Mouse (Mus musculus): Measurements from ENCODE around the gene Gm17482. TPM values are rescaled to one million over a fixed set of nuclear protein-coding genes. Genes with fewer than 3 reads are reported as not detected.

Gm17482 gene
- polyA plus RNA-seq, 1 experiment = not detected

DNA sequence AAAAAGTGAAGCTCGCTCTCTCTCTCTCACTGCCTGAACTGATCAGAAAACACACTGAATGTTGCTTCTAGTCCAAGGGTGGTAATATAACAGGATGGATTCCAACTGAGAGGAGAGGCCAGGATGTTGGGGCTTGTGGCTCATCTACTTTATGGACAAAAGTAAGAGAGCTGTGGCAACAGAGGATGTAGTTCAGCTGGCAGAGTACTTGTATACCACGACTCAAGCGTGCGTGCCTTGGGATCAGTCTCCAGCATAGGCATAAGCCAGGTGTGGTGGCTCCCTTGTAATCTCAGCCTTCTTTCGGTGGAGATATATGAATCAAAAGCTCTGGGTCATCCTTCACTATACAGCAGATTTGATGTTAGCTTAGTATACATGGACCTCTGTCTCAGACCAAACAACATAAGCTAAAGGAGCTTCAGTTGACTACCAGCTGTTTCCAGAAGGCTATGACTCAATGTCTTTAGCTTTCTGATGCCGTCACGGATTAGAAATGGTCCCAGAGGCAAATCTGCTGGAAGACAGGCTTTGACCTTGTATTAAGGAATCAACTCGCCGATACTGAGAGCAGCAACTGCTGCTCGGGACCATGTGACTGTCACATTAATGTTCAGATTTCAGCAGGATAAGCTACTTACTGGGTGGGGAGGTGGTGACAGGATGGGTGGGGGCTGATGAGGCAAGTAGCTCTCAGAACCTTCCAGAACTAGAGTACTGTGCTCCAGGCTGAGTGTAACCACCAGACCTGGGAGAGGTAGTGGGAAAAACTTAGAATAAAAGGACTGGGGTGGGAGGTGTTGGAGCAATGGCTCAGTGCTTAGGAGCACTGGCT lies 41.6 kb downstream of the Gm17482 start:
- H3K27ac ChIP-seq (ENCODE audit: insufficient read depth, low read depth, low read length) = no peak overlapping the region
- peaks cover 28% of the 10 kb centered on the region for H3K4me1 ChIP-seq (ENCODE audit: control insufficient read depth, insufficient read depth, low read length)
- no peak for TF ChIP-seq POLR2A (IDR thresholded peaks at IDR 0.05; ENCODE audit: borderline replicate concordance, low read depth, low read length)
- TF ChIP-seq CTCF (IDR thresholded peaks at IDR 0.05; ENCODE audit: low read depth, low read length) = no peak
- no peak overlapping the region for H3K4me3 ChIP-seq (ENCODE audit: insufficient read depth, low read length)

DNA sequence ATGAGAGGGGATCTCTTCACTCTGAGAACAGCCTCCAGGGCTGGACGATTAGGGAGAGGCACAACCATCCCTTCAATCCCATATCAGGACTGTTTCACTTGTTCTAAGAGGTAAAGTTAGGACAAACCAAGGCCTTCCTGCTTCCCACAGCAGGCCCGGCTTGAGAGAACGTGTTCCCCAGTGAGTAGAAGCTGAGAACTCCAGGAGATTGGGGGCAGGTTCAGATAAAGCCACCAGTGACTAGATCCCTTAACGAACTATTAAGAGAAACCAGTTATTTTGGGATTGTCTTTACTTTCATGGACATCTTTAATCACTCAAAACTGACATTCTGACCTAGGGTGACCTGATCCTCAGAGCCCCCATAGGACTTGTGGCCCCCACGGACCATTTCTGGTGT lies 42.4 kb downstream of the Gm17482 start:
- H3K4me3 ChIP-seq (ENCODE audit: insufficient read depth, low read length) = no peak overlapping the region
- no peak overlapping the region for H3K27ac ChIP-seq (ENCODE audit: insufficient read depth, low read depth, low read length)
- no peak for TF ChIP-seq CTCF (IDR thresholded peaks at IDR 0.05; ENCODE audit: low read depth, low read length)
- no peak for TF ChIP-seq POLR2A (IDR thresholded peaks at IDR 0.05; ENCODE audit: borderline replicate concordance, low read depth, low read length)
- peaks cover 28% of the 10 kb centered on the region for H3K4me1 ChIP-seq (ENCODE audit: control insufficient read depth, insufficient read depth, low read length)

DNA sequence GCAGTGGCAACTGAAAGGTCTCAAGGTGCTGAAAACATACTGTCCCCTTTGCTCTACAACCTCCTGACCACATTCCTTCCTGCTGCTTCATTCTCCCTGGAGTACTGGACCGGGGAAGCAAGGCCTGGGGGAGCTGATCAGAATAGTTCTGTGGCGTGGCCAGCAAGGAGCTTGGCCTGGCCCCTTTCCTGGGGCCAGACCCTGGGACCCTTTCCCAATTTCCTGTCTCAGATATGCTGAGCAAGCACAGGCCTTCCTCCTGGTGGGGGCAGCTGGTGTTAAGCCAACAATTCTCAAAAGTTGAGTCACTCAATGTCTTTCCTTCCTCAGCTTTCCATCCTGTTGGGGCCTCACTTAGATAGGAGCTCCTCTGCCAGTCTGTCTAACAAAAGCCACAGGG lies 42.9 kb downstream of the Gm17482 start:
- H3K4me1 ChIP-seq (ENCODE audit: control insufficient read depth, insufficient read depth, low read length) = peaks cover 28% of the 10 kb centered on the region
- no peak overlapping the region for H3K27ac ChIP-seq (ENCODE audit: insufficient read depth, low read depth, low read length)
- TF ChIP-seq POLR2A (IDR thresholded peaks at IDR 0.05; ENCODE audit: borderline replicate concordance, low read depth, low read length) (no peak), CTCF (IDR thresholded peaks at IDR 0.05; ENCODE audit: low read depth, low read length) (no peak)
- no peak overlapping the region for H3K4me3 ChIP-seq (ENCODE audit: insufficient read depth, low read length)

DNA sequence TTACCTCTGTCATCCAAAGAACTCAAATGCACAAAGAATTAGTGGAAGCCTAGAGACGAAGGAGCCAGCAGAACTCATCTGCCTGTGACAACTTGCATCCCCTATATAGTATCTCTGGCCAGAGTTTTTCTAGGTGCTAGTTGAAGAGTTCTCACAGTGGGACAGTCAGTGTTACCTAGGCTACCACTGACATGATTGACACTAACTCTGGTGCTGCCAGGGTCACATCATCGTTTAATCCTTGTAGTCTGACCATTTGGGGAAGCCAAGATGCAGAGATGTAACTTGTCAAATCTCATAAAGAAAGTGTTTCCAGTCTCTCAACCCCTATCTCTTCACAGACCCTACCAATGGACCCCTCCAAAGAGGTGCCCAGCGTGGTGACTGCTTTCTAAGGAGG lies 44.2 kb downstream of the Gm17482 start:
- no peak overlapping the region for H3K4me3 ChIP-seq (ENCODE audit: insufficient read depth, low read length)
- peaks cover 28% of the 10 kb centered on the region for H3K4me1 ChIP-seq (ENCODE audit: control insufficient read depth, insufficient read depth, low read length)
- no peak overlapping the region for H3K27ac ChIP-seq (ENCODE audit: insufficient read depth, low read depth, low read length)
- TF ChIP-seq POLR2A (IDR thresholded peaks at IDR 0.05; ENCODE audit: borderline replicate concordance, low read depth, low read length) (no peak), CTCF (IDR thresholded peaks at IDR 0.05; ENCODE audit: low read depth, low read length) (no peak)

DNA sequence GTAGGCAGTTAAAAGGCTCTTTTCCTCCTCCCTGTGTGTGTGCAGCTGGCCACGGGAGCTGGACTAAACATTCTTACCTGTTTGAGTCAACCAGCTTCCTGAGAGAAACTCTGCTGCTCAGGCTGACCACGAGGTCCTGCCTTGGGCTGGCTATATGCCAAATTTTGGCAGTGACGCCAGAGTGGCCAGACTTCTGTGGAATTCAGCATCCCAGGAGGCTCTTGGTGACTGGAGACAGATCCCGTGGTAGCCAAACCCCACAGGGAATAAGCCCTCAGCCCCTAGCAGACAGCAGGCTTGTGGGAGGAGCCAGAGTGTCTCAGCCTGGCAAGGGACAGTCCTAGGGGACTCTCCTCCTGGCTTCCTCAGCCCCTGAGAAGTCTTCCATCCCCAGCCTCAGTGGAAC lies 44.7 kb downstream of the Gm17482 start:
- H3K4me1 ChIP-seq (ENCODE audit: control insufficient read depth, insufficient read depth, low read length) = peaks cover 28% of the 10 kb centered on the region
- no peak overlapping the region for H3K4me3 ChIP-seq (ENCODE audit: insufficient read depth, low read length)
- no peak overlapping the region for H3K27ac ChIP-seq (ENCODE audit: insufficient read depth, low read depth, low read length)
- TF ChIP-seq CTCF (IDR thresholded peaks at IDR 0.05; ENCODE audit: low read depth, low read length) (no peak), POLR2A (IDR thresholded peaks at IDR 0.05; ENCODE audit: borderline replicate concordance, low read depth, low read length) (no peak)

DNA sequence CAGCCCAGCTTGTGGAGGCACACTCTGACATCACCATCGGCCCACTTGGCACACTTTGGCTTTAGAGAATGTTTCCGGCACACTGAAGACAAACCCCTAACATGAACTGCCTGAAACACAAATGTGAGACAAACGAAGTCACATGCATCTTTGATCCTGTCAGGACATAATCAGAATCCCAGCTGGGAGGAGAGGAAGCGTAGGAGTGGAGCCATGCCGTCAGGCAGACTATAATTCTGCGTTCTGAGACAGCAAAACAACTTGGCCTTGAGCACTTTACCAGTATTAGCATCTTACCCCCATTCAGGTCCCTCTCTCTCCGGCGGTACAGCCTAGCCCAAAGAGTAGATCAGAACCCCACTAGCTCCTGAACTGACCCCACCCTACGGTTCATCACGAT lies 46.2 kb downstream of the Gm17482 start:
- Histone ChIP-seq H3K27ac (ENCODE audit: insufficient read depth, low read depth, low read length) (no peak overlapping the region), H3K4me1 (ENCODE audit: control insufficient read depth, insufficient read depth, low read length) (peaks cover 28% of the 10 kb centered on the region), H3K4me3 (ENCODE audit: insufficient read depth, low read length) (no peak overlapping the region)
- TF ChIP-seq POLR2A (IDR thresholded peaks at IDR 0.05; ENCODE audit: borderline replicate concordance, low read depth, low read length) = no peak
- no peak for TF ChIP-seq CTCF (IDR thresholded peaks at IDR 0.05; ENCODE audit: low read depth, low read length)

DNA sequence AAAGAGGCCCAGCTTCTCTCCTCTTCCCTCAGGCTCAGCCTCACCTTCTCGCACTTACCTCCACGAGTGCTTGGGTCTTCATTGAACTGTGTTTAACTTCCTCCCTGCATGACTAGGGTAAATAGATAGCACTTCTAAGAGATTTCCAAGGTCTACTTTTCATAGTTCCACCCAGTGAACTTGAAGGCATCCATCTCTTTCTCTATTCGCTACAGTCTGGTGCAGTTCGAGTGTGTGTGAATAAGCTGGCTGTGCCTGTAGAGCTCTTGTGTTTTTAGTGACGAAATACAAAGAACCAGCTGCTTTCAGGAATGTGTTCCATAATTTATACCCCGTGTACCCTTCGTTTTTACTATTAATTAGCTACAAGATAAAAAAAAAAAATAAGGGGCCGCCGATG lies 47.6 kb downstream of the Gm17482 start:
- TF ChIP-seq CTCF (IDR thresholded peaks at IDR 0.05; ENCODE audit: low read depth, low read length) (no peak), POLR2A (IDR thresholded peaks at IDR 0.05; ENCODE audit: borderline replicate concordance, low read depth, low read length) (no peak)
- Histone ChIP-seq H3K27ac (ENCODE audit: insufficient read depth, low read depth, low read length) (no peak overlapping the region), H3K4me3 (ENCODE audit: insufficient read depth, low read length) (no peak overlapping the region), H3K4me1 (ENCODE audit: control insufficient read depth, insufficient read depth, low read length) (peaks cover 25% of the 10 kb centered on the region)

DNA sequence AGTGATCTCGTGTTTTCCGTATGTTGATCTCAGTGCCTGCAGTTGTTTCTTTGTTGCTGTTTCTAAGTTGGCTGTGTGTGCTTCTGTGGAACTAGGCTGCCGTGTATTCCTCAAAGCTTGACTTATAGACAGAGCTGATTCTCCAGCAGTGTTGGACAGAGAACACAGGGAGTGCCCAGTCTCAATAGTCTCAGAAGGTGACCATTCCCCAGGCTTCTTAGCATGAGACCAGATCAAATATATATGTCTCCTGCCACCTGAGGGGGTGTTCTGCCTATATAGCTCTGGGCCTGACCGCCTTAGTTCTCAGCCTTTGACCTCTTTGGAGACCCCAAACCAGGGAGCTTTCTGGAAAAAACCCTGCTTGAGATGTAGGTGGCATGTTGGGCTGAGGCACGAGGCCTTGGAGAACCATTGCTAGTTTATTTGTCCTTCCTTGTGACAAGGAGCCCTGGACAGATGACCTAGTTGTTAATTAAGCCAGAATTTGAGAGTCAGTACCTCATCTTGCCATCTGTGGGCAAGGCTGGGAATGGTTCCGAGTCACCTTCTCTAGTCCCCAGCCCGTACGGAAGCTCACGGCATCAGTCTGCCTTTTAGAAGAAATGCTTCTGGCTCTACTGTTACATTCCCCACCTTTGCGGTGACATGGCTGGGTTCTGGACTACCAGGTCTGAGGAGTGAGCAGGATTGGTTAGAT lies 48.1 kb downstream of the Gm17482 start:
- Histone ChIP-seq H3K4me1 (ENCODE audit: control insufficient read depth, insufficient read depth, low read length) (peaks cover 20% of the 10 kb centered on the region), H3K4me3 (ENCODE audit: insufficient read depth, low read length) (no peak overlapping the region), H3K27ac (ENCODE audit: insufficient read depth, low read depth, low read length) (no peak overlapping the region)
- TF ChIP-seq POLR2A (IDR thresholded peaks at IDR 0.05; ENCODE audit: borderline replicate concordance, low read depth, low read length) (no peak), CTCF (IDR thresholded peaks at IDR 0.05; ENCODE audit: low read depth, low read length) (no peak)

DNA sequence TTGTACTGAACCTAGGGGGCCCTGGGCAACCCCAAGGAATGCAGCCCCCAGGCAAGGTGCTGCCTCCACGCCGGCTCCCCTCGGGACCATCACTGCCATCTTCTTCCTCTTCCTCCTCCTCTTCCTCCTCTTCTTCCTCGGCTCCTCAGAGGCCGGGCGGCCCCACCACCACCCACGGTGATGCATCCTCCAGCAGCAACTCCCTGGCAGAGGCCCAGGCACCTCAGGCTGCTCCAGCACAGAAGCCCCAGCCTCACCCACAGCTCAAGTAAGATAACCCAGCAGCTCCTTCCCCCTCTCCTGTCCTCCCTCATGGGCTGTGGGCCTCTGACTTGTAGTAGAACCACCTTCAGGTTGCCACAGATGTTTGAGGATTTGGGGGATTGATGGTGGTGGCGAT lies 50.9 kb downstream of the Gm17482 start:
- Histone ChIP-seq H3K4me3 (ENCODE audit: insufficient read depth, low read length) (no peak overlapping the region), H3K4me1 (ENCODE audit: control insufficient read depth, insufficient read depth, low read length) (peaks cover 16% of the 10 kb centered on the region), H3K27ac (ENCODE audit: insufficient read depth, low read depth, low read length) (no peak overlapping the region)
- TF ChIP-seq CTCF (IDR thresholded peaks at IDR 0.05; ENCODE audit: low read depth, low read length) (no peak), POLR2A (IDR thresholded peaks at IDR 0.05; ENCODE audit: borderline replicate concordance, low read depth, low read length) (no peak)

DNA sequence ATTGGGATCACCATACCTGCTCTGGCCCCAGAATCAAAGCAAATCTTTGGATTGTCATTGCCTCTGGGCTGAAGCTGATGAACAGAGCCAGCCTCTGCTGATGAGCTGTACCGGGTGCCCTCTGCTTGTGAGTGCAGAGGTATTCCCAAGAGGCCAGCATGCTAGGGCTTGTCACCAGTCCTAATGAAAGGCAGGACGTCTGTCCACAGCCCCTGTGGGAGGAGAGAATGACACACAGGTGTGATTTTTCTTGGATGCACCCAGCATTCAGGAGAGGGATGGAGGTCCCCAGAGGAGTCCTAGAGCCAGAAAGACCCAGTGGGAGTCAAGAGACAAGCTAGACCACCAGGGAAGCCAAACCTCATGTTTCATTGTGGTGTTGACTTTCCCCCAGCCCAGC lies 52.5 kb downstream of the Gm17482 start:
- Histone ChIP-seq H3K4me3 (ENCODE audit: insufficient read depth, low read length) (no peak overlapping the region), H3K27ac (ENCODE audit: insufficient read depth, low read depth, low read length) (no peak overlapping the region), H3K4me1 (ENCODE audit: control insufficient read depth, insufficient read depth, low read length) (peaks cover 28% of the 10 kb centered on the region)
- TF ChIP-seq POLR2A (IDR thresholded peaks at IDR 0.05; ENCODE audit: borderline replicate concordance, low read depth, low read length) (no peak), CTCF (IDR thresholded peaks at IDR 0.05; ENCODE audit: low read depth, low read length) (no peak)
